Mouse (Mus musculus): ENCODE data around the gene Prnd. TPM values are rescaled to one million over a fixed set of nuclear protein-coding genes. Genes with fewer than 3 reads are reported as not detected.

The Prnd gene
- polyA plus RNA-seq, 1 experiment from 2014 or later, result 0.15 TPM

DNA sequence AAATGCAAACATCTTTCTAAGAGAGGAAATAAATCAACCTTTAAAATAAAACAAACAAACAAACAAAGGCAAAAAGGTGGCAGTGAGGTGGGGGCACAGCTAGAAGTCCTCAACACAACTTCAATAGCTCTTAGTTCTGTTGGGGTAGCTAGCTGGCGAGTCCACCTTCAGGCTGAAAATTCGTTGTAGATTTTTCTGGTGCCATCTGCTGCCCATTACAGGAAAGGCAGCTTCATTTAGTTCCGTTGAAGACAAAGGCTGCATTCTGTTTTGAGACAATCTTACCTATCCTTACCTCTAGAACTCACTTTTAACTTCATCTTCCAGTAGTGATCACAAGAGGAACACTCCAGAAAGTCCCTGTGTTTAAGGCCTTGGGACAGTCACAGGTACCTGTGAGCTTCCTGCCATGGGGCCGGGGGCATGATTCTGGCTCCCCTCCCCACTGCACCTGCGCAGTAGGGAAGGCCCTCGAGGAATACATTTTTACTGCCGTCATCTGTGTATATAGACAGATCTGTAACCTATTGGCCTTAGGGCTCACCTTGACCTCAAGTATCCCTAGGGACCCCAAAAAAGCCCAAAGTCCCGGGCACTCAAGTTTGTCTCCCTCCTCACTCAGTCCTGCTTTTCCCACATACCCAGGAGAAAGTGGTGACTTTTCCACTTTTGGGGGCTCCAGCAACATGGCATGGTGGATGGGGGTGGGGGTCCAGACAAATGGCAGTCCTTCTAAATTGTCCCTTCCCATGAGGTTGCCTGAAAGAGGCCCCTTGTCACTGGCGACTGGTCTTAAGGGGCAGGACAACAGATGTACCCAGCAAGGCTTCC, 679 bp upstream of the Prnd start:
- ATAC-seq (no peak), DNase-seq (ENCODE audit: low read depth, low spot score) (no peak)
- TF ChIP-seq CTCF (IDR thresholded peaks at IDR 0.05), result peak; percentile 85
- in situ Hi-C loops (cut with MboI; ENCODE audit: low pct_unique_long_range_greater_than_20kb), result loop anchor here (25.0 kb wide), 2 partner anchors 113 to 388 kb away; partner anchors contain the start of gene Adra1d
- no peaks in the 10 kb centered on the region for H3K27me3 ChIP-seq
- ChIA-PET POLR2A (no interaction called here), CTCF (interaction anchor here (0.9 to 4.7 kb wide), 8 partner anchors 9 to 132 kb away, joined by 3 to 27 read pairs (median 7); no protein-coding TSS in a partner anchor)

GRCm38 (mm10) chr2:131952456-131952855, 1.8 kb downstream of the Prnd start:
- ChIA-PET CTCF (interaction anchor here (0.7 to 4.7 kb wide), 4 partner anchors 30 to 154 kb away, joined by 3 to 27 read pairs (median 4); no protein-coding TSS in a partner anchor), POLR2A (no interaction called here)
- in situ Hi-C loops (cut with MboI; ENCODE audit: low pct_unique_long_range_greater_than_20kb), result no loop called here
- DNase-seq (ENCODE audit: low read depth, low spot score), result no peak
- no peak for TF ChIP-seq CTCF (IDR thresholded peaks at IDR 0.05)
- no peak for ATAC-seq
- no peaks in the 10 kb centered on the region for H3K27me3 ChIP-seq

DNA sequence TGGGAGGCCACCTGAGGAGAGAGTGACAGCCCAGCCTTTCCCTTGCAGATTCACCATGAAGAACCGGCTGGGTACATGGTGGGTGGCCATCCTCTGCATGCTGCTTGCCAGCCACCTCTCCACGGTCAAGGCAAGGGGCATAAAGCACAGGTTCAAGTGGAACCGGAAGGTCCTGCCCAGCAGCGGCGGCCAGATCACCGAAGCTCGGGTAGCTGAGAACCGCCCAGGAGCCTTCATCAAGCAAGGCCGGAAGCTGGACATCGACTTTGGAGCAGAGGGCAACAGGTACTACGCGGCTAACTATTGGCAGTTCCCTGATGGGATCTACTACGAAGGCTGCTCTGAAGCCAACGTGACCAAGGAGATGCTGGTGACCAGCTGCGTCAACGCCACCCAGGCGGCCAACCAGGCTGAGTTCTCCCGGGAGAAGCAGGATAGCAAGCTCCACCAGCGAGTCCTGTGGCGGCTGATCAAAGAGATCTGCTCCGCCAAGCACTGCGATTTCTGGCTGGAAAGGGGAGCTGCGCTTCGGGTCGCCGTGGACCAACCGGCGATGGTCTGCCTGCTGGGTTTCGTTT, 2.4 kb downstream of the Prnd start:
- no peaks in the 10 kb centered on the region for H3K27me3 ChIP-seq
- POLR2A ChIA-PET, result no interaction called here
- no peak for TF ChIP-seq CTCF (IDR thresholded peaks at IDR 0.05)
- in situ Hi-C loops (cut with MboI; ENCODE audit: low pct_unique_long_range_greater_than_20kb), result no loop called here
- DNase-seq (ENCODE audit: low read depth, low spot score) (no peak), ATAC-seq (no peak)
- CTCF ChIA-PET, result interaction anchor here (1.0 to 4.7 kb wide), 4 partner anchors 29 to 132 kb away, joined by 4 to 27 read pairs (median 4); no protein-coding TSS in a partner anchor

GRCm38 (mm10) chr2:131953711-131954110, 3.0 kb downstream of the Prnd start:
- no peaks in the 10 kb centered on the region for H3K27me3 ChIP-seq
- no peak for TF ChIP-seq CTCF (IDR thresholded peaks at IDR 0.05)
- DNase-seq (ENCODE audit: low read depth, low spot score) (no peak), ATAC-seq (no peak)
- in situ Hi-C loops (cut with MboI; ENCODE audit: low pct_unique_long_range_greater_than_20kb), result no loop called here
- POLR2A ChIA-PET, result no interaction called here
- CTCF ChIA-PET, result interaction anchor here (1.2 kb wide), 1 partner anchor 132 kb away, joined by 5 read pairs; no protein-coding TSS in a partner anchor

- ChIA-PET POLR2A (no interaction called here), CTCF (no interaction called here)
- no peak for TF ChIP-seq CTCF (IDR thresholded peaks at IDR 0.05)
- H3K27me3 ChIP-seq, result no peaks in the 10 kb centered on the region
- no peak for DNase-seq (ENCODE audit: low read depth, low spot score)
- no peak for ATAC-seq
- in situ Hi-C loops (cut with MboI; ENCODE audit: low pct_unique_long_range_greater_than_20kb), result no loop called here
Observed at GRCm38 (mm10) chr2:131954835-131955234, 4.2 kb downstream of the Prnd start.

- CTCF ChIA-PET, result no interaction called here
- no peak for TF ChIP-seq CTCF (IDR thresholded peaks at IDR 0.05)
- ATAC-seq (no peak), DNase-seq (ENCODE audit: low read depth, low spot score) (no peak)
- no peaks in the 10 kb centered on the region for H3K27me3 ChIP-seq
- POLR2A ChIA-PET, result no interaction called here
- in situ Hi-C loops (cut with MboI; ENCODE audit: low pct_unique_long_range_greater_than_20kb), result no loop called here
Observed at GRCm38 (mm10) chr2:131955264-131955663, 4.6 kb downstream of the Prnd start.

DNA sequence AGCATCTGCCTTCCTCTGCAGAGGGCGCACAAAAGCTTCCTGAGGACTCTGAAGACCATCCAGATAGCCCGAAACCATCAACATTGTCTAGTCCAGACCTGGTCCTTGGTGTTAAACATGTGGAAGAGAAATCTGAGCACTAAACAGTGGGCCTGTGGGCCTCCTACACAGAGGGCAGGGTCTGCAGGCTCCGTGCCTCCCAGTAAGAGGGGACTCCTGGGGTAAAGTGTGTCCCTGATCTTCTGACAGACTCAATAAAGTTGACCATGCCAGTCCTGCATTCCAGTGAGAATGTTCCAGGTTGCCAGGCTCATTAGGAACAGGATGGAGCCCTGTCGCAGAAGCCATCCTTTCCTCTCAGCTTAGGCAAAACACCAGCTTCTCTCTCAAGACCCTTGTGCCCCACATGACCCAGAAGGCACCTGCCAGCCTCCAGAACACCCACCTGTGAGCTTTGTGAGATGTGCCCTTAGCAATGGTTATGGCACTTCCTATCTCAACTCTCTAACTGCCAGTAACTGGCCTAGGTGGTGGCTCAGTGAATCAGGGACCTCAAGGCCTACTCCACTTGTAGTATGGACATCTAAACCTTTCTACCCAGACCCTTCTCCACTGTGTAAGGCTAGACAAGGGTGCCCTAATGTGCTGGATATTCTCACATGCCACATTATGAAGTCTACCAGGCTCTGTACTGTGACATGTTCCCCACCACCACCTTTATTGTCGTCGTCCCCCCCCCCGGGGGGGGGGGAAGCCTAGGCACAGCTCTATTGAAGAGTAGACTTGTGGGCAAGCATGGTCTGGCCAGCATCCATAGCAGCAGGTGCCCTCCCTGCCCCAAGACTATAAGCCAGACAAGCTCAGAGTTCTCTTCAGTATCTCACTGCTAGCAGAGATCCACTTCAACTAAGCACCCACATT, 5.9 kb downstream of the Prnd start:
- H3K27me3 ChIP-seq, result no peaks in the 10 kb centered on the region
- no peak for DNase-seq (ENCODE audit: low read depth, low spot score)
- no peak for ATAC-seq
- POLR2A ChIA-PET, result no interaction called here
- TF ChIP-seq CTCF (IDR thresholded peaks at IDR 0.05), result no peak
- CTCF ChIA-PET, result no interaction called here
- in situ Hi-C loops (cut with MboI; ENCODE audit: low pct_unique_long_range_greater_than_20kb), result no loop called here

DNA sequence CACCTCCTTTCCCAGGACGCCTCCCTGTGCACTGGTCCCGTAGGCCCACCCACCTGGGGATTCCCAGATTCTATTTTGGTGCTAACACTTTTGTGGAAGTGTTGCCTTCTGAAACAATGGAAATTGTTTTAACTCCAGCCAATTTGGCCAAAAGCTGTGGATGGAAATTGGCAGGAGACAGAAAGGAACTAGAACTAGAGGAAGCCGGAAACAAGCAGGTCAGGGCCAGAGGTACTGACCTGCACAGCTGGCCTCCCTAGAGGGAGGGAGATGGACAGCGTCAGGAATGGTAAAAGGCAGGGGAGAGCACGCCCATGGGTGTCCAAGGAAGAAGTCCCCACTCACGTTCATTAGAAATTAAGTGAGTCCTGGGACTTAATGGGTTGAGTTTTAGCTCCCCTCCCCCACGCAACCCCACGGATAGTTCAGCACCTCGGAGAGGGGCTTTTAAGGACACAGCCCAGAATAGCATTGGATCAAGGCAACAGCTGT, 7.1 kb downstream of the Prnd start:
- in situ Hi-C loops (cut with MboI; ENCODE audit: low pct_unique_long_range_greater_than_20kb), result no loop called here
- H3K27me3 ChIP-seq, result no peaks in the 10 kb centered on the region
- CTCF ChIA-PET, result interaction anchor here (3.2 kb wide), 1 partner anchor 7 kb away, joined by 9 read pairs; the partner anchor contains the start of gene Prnd
- DNase-seq (ENCODE audit: low read depth, low spot score) (no peak), ATAC-seq (no peak)
- no peak for TF ChIP-seq CTCF (IDR thresholded peaks at IDR 0.05)
- POLR2A ChIA-PET, result no interaction called here

DNA sequence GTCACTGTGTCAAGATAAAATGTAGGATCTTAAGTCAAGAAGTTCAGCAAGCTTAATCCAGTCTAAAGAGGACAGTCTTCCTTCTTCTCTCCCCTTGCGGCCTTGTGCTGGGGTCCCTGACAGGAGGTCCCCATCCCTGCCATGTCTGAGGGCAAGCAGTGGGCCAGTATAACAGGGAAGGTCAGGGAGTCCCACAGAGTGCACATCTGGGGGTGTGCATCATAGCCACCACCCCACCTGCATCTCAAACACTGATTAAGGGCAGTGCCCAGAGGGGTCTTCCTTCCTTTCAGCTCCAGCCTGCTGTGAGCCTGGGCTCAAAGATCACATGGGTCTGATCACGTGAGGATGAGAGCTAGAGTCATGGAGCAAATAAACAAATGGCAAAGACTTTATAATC, 11.0 kb downstream of the Prnd start:
- in situ Hi-C loops (cut with MboI; ENCODE audit: low pct_unique_long_range_greater_than_20kb), result no loop called here
- ATAC-seq, result no peak
- no peaks in the 10 kb centered on the region for H3K27me3 ChIP-seq
- TF ChIP-seq CTCF (IDR thresholded peaks at IDR 0.05), result no peak
- ChIA-PET POLR2A (no interaction called here), CTCF (interaction anchor here (1.1 kb wide), 1 partner anchor 11 kb away, joined by 3 read pairs; the partner anchor contains the start of gene Prnd)
- DNase-seq (ENCODE audit: low read depth, low spot score), result no peak

DNA sequence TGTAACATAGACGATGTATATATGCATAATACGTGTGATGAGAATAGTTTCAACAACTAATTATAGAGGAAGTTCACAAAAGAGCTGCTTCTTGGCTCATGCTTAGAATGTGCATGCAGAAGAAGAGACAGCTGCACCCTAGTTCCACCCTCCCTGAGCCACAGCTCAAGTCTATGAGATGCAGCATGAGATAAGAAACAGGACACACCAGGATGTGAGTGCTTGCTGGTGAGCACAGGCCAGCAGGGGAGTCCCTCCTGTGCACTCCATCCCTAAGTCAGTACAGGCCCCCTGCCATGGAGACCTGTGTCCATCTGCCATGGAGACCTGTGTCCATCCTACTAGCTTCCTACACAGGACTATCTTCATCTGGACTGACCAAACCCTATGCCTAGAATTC, 19.9 kb downstream of the Prnd start:
- ChIA-PET POLR2A (no interaction called here), CTCF (interaction anchor here (1.0 kb wide), 1 partner anchor 9 kb away, joined by 3 read pairs; no protein-coding TSS in a partner anchor)
- no peak for TF ChIP-seq CTCF (IDR thresholded peaks at IDR 0.05)
- ATAC-seq, result no peak
- in situ Hi-C loops (cut with MboI; ENCODE audit: low pct_unique_long_range_greater_than_20kb), result no loop called here
- no peak for DNase-seq (ENCODE audit: low read depth, low spot score)
- no peaks in the 10 kb centered on the region for H3K27me3 ChIP-seq

Measured in Patski (cell line).